Mouse (Mus musculus): ENCODE measurements at regions not wholly inside any gene's neighbourhood (a gene's known extent, or its start where the extent isn't known, plus 50 kb on each side); places are given as distances from the start of the nearest gene placed in this dataset.
"Not testable (repeated sequence)": the region's sequence is repeated elsewhere in the genome, so short reads cannot be mapped to it uniquely, and the experiment has no call there.

DNA sequence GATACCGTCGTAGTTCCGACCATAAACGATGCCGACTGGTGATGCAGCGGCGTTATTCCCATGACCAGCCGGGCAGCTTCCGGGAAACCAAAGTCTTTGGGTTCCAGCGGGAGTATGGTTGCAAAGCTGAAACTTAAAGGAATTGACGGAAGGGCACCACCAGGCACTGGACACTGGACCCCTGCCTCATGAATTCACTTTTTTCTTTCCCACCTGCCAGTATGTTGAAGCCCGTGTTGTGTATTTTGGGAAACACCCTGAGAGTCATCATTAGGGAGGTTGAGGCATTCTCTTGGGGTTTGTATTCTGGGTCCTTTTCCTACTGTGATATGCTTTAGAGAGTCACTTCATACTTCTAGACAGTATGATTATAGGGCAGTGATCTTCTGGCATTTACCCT, 197.9 kb downstream of the Samd9l start:
- not testable (repeated sequence) for H3K27me3 ChIP-seq; H3K4me3 ChIP-seq; H3K27ac ChIP-seq; H3K36me3 ChIP-seq; H3K9me3 ChIP-seq; H3K9ac ChIP-seq; H3K4me2 ChIP-seq; H3K4me1 ChIP-seq; ATAC-seq (ENCODE audit: insufficient number of reproducible peaks, low FRiP score, low TSS enrichment, low read depth)
- WGBS, result 52% methylated on average over 12 of the region's 12 CpGs

- Histone ChIP-seq H3K9ac (no peak overlapping the region), H3K9me3 (no peaks in the 10 kb centered on the region), H3K27me3 (no peaks in the 10 kb centered on the region), H3K4me1 (no peaks in the 10 kb centered on the region), H3K27ac (no peak overlapping the region), H3K4me2 (no peak overlapping the region), H3K4me3 (no peak overlapping the region), H3K36me3 (no peaks in the 10 kb centered on the region)
- ATAC-seq (ENCODE audit: insufficient number of reproducible peaks, low FRiP score, low TSS enrichment, low read depth), result no peak
- 65% methylated on average over 33 of the region's 33 CpGs for WGBS
Measured at GRCm38 (mm10) chr6:3201107-3201506, 198.3 kb downstream of the Samd9l start.

DNA sequence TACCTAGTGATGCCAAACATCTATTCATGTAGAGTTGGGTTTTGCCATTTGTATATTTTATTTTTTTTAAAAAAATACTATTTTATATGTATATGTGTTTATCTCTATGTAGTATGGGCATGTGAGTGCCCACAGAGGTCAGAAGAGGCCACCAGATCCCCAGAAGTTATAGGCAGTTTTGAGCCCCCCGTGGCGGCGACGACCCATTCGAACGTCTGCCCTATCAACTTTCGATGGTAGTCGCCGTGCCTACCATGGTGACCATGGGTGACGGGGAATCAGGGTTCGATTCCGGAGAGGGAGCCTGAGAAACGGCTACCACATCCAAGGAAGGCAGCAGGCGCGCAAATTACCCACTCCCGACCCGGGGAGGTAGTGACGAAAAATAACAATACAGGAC, 198.8 kb downstream of the Samd9l start:
- H3K4me3 ChIP-seq; H3K36me3 ChIP-seq; H3K9me3 ChIP-seq; H3K27ac ChIP-seq; H3K27me3 ChIP-seq; H3K4me1 ChIP-seq; H3K9ac ChIP-seq; ATAC-seq (ENCODE audit: insufficient number of reproducible peaks, low FRiP score, low TSS enrichment, low read depth); H3K4me2 ChIP-seq: not testable (repeated sequence)
- 79% methylated on average over 18 of the region's 18 CpGs for WGBS

DNA sequence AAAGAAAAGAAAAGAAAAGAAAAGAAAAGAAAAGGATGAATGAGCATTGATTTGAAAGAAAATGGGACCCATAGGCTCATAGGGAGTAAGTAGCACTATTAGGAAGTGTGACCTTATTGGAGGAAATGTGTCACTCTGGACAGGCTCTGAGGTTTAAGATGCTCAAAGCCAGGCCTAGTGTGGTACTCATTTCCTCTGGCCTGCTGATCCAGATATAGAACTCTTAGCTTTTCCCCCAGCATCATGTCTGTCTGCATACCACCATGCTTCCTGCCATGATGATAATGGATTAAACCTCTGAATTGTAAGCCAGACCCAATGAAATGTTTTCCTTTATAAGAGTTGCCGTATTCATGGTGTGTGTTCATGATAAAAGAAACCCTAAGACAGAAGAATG, 206.9 kb downstream of the Samd9l start:
- not testable (repeated sequence) for H3K9ac ChIP-seq; H3K4me1 ChIP-seq; H3K27me3 ChIP-seq; ATAC-seq (ENCODE audit: insufficient number of reproducible peaks, low FRiP score, low TSS enrichment, low read depth); H3K9me3 ChIP-seq; H3K4me3 ChIP-seq; H3K4me2 ChIP-seq; H3K27ac ChIP-seq; H3K36me3 ChIP-seq
- WGBS, result 54% methylated on average over 1 of the region's 1 CpGs

GRCm38 (mm10) chr6:3191695-3192423, 207.5 kb downstream of the Samd9l start:
- H3K36me3 ChIP-seq, H3K9me3 ChIP-seq, H3K4me2 ChIP-seq, H3K4me1 ChIP-seq, H3K27me3 ChIP-seq, H3K4me3 ChIP-seq, H3K27ac ChIP-seq, H3K9ac ChIP-seq: not testable (repeated sequence)
- peak; percentile 65; the same call in 1 of the 2 replicates for ATAC-seq (ENCODE audit: insufficient number of reproducible peaks, low FRiP score, low TSS enrichment, low read depth)
- WGBS, result 89% methylated on average over 6 of the region's 6 CpGs

- H3K4me3 ChIP-seq, result no peak overlapping the region
- no peak for ATAC-seq (ENCODE audit: insufficient number of reproducible peaks, low FRiP score, low TSS enrichment, low read depth)
- H3K9ac ChIP-seq, result no peak overlapping the region
- H3K27me3 ChIP-seq, result no peaks in the 10 kb centered on the region
- H3K27ac ChIP-seq, result no peak overlapping the region
- peaks cover 6% of the 10 kb centered on the region; the same call in 1 of the 2 replicates for H3K9me3 ChIP-seq
- no peak overlapping the region for H3K4me2 ChIP-seq
- H3K36me3 ChIP-seq, result no peaks in the 10 kb centered on the region
- H3K4me1 ChIP-seq, result no peaks in the 10 kb centered on the region
- WGBS, result 38% methylated on average over 5 of the region's 5 CpGs
Measured at GRCm38 (mm10) chr6:3183819-3184199, 215.6 kb downstream of the Samd9l start.

GRCm38 (mm10) chr6:3182889-3183818, 216.2 kb downstream of the Samd9l start:
- H3K27me3 ChIP-seq, result no peaks in the 10 kb centered on the region
- WGBS, result 39% methylated on average over 33 of the region's 33 CpGs
- H3K27ac ChIP-seq, result no peak overlapping the region
- peak overlapping the region; percentile 14 for H3K4me3 ChIP-seq
- peak overlapping the region; percentile 30 for H3K4me2 ChIP-seq
- no peak overlapping the region for H3K9ac ChIP-seq
- H3K36me3 ChIP-seq, result no peaks in the 10 kb centered on the region
- ATAC-seq (ENCODE audit: insufficient number of reproducible peaks, low FRiP score, low TSS enrichment, low read depth), result peak; percentile 81
- H3K4me1 ChIP-seq, result no peaks in the 10 kb centered on the region
- peaks cover 6% of the 10 kb centered on the region; the same call in 1 of the 2 replicates for H3K9me3 ChIP-seq

DNA sequence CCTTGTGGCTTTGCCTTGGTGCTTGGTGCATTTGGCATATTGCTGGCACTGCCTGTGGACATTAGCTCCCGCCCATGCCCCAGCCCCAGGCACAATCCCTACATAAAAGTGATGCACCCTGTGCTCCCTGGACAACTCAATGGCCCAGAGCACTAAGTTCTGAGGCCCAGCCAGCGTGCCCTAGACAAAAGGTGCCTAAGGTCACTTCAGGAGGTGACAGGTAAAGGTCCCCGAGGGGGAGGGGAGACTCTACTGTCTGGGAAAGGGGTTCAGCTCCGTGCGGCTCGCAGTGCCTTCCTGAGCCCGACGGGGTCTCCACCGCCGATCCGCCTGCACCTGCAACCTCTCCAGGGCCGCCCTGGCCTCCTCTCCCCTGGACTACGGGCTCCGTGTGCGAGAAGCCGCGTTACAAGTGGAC, 216.9 kb downstream of the Samd9l start:
- not testable (repeated sequence) for H3K9me3 ChIP-seq, H3K36me3 ChIP-seq, H3K27ac ChIP-seq, H3K9ac ChIP-seq, H3K4me1 ChIP-seq, H3K27me3 ChIP-seq
- peak; percentile 32 for ATAC-seq (ENCODE audit: insufficient number of reproducible peaks, low FRiP score, low TSS enrichment, low read depth)
- H3K4me2 ChIP-seq, result peak overlapping the region; percentile 30
- H3K4me3 ChIP-seq, result peak overlapping the region; percentile 14; the same call in 1 of the 2 replicates
- WGBS, result 31% methylated on average over 17 of the region's 17 CpGs

DNA sequence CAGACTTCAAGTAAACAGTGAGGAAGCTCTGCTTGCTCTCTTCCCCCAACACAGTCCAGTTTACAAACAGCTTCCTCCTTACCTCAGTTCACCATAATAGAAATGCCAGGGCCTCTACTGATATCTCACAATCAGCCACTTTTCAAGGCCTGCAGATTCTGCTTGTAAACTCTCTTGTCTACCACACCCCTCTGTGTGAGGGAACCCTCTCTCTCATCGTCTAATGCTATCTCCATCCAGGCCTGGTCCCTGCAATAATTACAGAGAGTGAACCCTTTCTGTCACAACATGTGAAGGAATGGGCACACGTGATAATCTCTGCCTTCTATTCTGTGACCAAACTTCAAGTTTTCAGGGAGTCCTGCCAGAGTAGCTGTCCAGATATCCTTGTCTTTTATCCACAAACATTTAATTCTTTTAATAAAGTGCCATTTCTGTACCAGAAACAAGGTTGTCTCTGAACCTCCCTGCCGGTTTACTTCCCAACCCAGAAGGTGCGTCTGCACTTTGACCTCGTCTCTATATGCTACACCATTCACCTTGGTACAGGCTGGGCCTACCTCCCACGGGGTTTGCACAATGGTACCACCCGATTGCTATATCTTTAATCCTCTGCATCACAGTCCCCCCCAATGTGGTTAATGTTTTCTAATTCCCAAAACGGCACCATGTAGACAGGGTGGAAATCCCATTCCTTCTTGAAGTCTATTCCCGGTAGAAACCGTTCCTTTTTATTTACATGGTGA, 219.6 kb downstream of the Samd9l start:
- not testable (repeated sequence) for H3K4me2 ChIP-seq; H3K9me3 ChIP-seq; ATAC-seq (ENCODE audit: insufficient number of reproducible peaks, low FRiP score, low TSS enrichment, low read depth); H3K36me3 ChIP-seq; H3K9ac ChIP-seq; H3K4me1 ChIP-seq; H3K27ac ChIP-seq; H3K4me3 ChIP-seq; H3K27me3 ChIP-seq
- 83% methylated on average over 8 of the region's 10 CpGs for WGBS

DNA sequence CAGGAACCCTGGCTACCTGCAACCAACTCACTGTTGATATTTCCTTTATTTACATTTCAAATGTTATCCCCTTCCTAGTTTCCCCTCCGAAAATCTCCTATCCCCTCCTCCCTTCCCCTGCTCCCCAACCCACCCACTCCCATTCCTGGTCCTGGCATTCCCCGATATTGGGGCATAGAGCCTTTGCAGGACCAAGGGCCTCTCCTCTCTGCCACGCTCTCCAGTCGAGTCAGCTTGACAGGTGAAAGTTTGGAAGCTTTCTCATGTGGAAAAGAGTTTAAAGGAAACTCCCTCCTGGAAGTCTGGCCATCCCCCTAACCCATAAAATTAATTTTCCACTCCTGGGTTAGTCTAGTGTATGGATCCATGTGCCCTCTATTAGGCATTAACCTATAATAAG, 229.9 kb downstream of the Samd9l start:
- not testable (repeated sequence) for H3K36me3 ChIP-seq; H3K4me1 ChIP-seq; ATAC-seq (ENCODE audit: insufficient number of reproducible peaks, low FRiP score, low TSS enrichment, low read depth); H3K4me3 ChIP-seq; H3K4me2 ChIP-seq; H3K27me3 ChIP-seq; H3K9ac ChIP-seq; H3K9me3 ChIP-seq; H3K27ac ChIP-seq
- WGBS, result 61% methylated on average over 4 of the region's 4 CpGs

GRCm38 (mm10) chr6:3166149-3166548, 233.2 kb downstream of the Samd9l start:
- not testable (repeated sequence) for H3K4me2 ChIP-seq; H3K4me3 ChIP-seq; H3K36me3 ChIP-seq; H3K27ac ChIP-seq; H3K27me3 ChIP-seq; H3K4me1 ChIP-seq; ATAC-seq (ENCODE audit: insufficient number of reproducible peaks, low FRiP score, low TSS enrichment, low read depth); H3K9me3 ChIP-seq; H3K9ac ChIP-seq
- 53% methylated on average over 1 of the region's 1 CpGs for WGBS

DNA sequence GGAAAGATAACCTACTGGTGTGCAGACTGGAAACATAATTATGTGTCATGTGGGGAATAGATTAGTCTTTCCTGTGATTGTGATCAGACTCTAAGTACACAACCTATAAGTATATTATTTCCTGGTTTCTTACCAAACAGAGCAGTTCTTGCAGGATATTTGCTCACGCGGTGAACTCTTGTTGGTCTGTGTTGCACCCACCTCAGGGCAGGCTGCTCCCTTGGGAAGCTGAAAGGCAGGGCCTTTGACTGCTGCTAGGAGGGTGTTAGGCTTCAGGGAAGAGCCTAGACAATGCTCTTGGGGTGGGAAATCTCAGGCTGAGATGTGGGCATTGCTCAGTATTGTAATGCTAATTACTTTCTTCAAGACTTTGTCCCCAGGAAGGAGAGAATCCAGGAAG, 247.5 kb downstream of the Samd9l start:
- H3K9ac ChIP-seq; H3K27me3 ChIP-seq; ATAC-seq (ENCODE audit: insufficient number of reproducible peaks, low FRiP score, low TSS enrichment, low read depth); H3K4me1 ChIP-seq; H3K36me3 ChIP-seq; H3K4me2 ChIP-seq; H3K9me3 ChIP-seq; H3K27ac ChIP-seq; H3K4me3 ChIP-seq: not testable (repeated sequence)
- WGBS, result 56% methylated on average over 2 of the region's 2 CpGs
